Mouse (Mus musculus): Measurements from ENCODE around the gene Aldh1a1.

- no peak for TF ChIP-seq MAX (IDR thresholded peaks at IDR 0.05; ENCODE audit: low read length)
- TF ChIP-seq ELF1 (IDR thresholded peaks at IDR 0.05; ENCODE audit: low read depth, low read length), result no peak
- no peak for TF ChIP-seq IRF4 (IDR thresholded peaks at IDR 0.05; ENCODE audit: low read depth, low read length)
- TF ChIP-seq POLR2A (IDR thresholded peaks at IDR 0.05; ENCODE audit: low read depth, low read length), result no peak
- TF ChIP-seq CTCF (conservative IDR thresholded peaks at IDR 0.05 in 1 of 2, IDR thresholded peaks at IDR 0.05 in 1 of 2; ENCODE audit: low read depth in 2 of 2, low read length in 2 of 2), result no peak
- no peak for TF ChIP-seq ZMIZ1 (IDR thresholded peaks at IDR 0.05; ENCODE audit: low read depth, low read length)
- no peak for TF ChIP-seq ZNF384 (IDR thresholded peaks at IDR 0.05; ENCODE audit: low read depth, low read length)
- no peak for TF ChIP-seq RCOR1 (conservative IDR thresholded peaks at IDR 0.05; ENCODE audit: low read depth, low read length)
- TF ChIP-seq NRF1 (IDR thresholded peaks at IDR 0.05; ENCODE audit: low read depth, low read length), result no peak
Measured at GRCm38 (mm10) chr19:20547025-20547424, 54.5 kb downstream of the Aldh1a1 start.

Measured in CH12.LX (cell line).